Mouse (Mus musculus): ENCODE measurements around the gene Prf1. TPM values are rescaled to one million over a fixed set of nuclear protein-coding genes. Genes with fewer than 3 reads are reported as not detected.

The Prf1 gene
- polyA plus RNA-seq, 1 experiment from 2014 or later, result 0.07 TPM

Other genes starting within 250 kb of the Prf1 start
- 29.9 and 31.0 TPM in 2 replicates for gene Pcbd1, start 208.5 kb upstream of the Prf1 start, polyA plus RNA-seq (2014; fragmentation: Nextera tagmentation; extraction: Ambion mirVana)
- 78.0 and 80.7 TPM in 2 replicates for gene Sgpl1, start 150.1 kb upstream of the Prf1 start, polyA plus RNA-seq (2014; fragmentation: Nextera tagmentation; extraction: Ambion mirVana)
- gene Tbata, start 125.9 kb upstream of the Prf1 start, polyA plus RNA-seq (2014; fragmentation: Nextera tagmentation; extraction: Ambion mirVana), result not detected in 2 replicates
- 0.21 and 0.31 TPM in 2 replicates for gene Adamts14, start 24.4 kb upstream of the Prf1 start, polyA plus RNA-seq (2014; fragmentation: Nextera tagmentation; extraction: Ambion mirVana)
- gene Pald1, start 85.7 kb downstream of the Prf1 start, polyA plus RNA-seq (2014; fragmentation: Nextera tagmentation; extraction: Ambion mirVana), result 15.3 and 17.3 TPM in 2 replicates
- 0.10 TPM in 1 of 2 replicates, not detected in the other for gene Nodal, start 120.1 kb downstream of the Prf1 start, polyA plus RNA-seq (2014; fragmentation: Nextera tagmentation; extraction: Ambion mirVana)
- 30.4 and 32.6 TPM in 2 replicates for gene Eif4ebp2, start 154.8 kb downstream of the Prf1 start, polyA plus RNA-seq (2014; fragmentation: Nextera tagmentation; extraction: Ambion mirVana)
- 9.8 and 11.3 TPM in 2 replicates for gene Lrrc20, start 178.0 kb downstream of the Prf1 start, polyA plus RNA-seq (2014; fragmentation: Nextera tagmentation; extraction: Ambion mirVana)

Measured in midbrain, embryonic 11.5 days (tissue).